Mouse (Mus musculus) stomach, embryonic 14.5 days (tissue): Measurements from ENCODE around the gene Cmya5. TPM values are rescaled to one million over a fixed set of nuclear protein-coding genes. Genes with fewer than 3 reads are reported as not detected.
A peak's percentile ranks its signal among the peaks of the same experiment; 100 is the strongest.
"Not testable (repeated sequence)": the region's sequence is repeated elsewhere in the genome, so short reads cannot be mapped to it uniquely, and the experiment has no call there.

Source experiments
- ATAC-seq: fragments of 200-750 bp; cut with Nextera tagmentation; 2 replicates; pipeline ENCODE4 v1.8.0; 2017; ENCODE audit warnings: low read depth, moderate TSS enrichment; ENCODE audit not compliant: insufficient number of reproducible peaks, insufficient read depth, low FRiP score
- H3K27ac ChIP-seq: fragments of 300-500 bp; sonication (generic); 2 replicates; pipeline ENCODE4 v1.5.1; 2014; ENCODE audit warnings: mild to moderate bottlenecking, low read length, moderate library complexity, mixed read lengths
- H3K27me3 ChIP-seq: fragments of 300-500 bp; sonication (generic); 2 replicates; pipeline ENCODE4 v1.6.1; 2014; ENCODE audit warnings: low read length, control low read depth, mixed read lengths; ENCODE audit not compliant: control insufficient read depth, insufficient read depth
- H3K36me3 ChIP-seq: fragments of 300-500 bp; sonication (generic); 2 replicates; pipeline ENCODE4 v1.6.1; 2014; ENCODE audit warnings: mild to moderate bottlenecking, control low read depth, low read length, moderate library complexity, mixed read lengths; ENCODE audit not compliant: control insufficient read depth, insufficient read depth
- H3K4me1 ChIP-seq: fragments of 300-500 bp; sonication (generic); 2 replicates; pipeline ENCODE4 v1.6.1; 2014; ENCODE audit warnings: low read length, control low read depth, mixed read lengths; ENCODE audit not compliant: control insufficient read depth, insufficient read depth
- H3K4me2 ChIP-seq: fragments of 300-500 bp; sonication (generic); replicated peaks from 2 replicates; pipeline ENCODE4 v1.6.1; 2014; ENCODE audit warnings: low read depth, low read length, control low read depth
- H3K4me3 ChIP-seq: fragments of 300-500 bp; sonication (generic); 2 replicates; pipeline ENCODE4 v1.5.1; 2014; ENCODE audit warnings: low read depth, low read length, control low read depth
- H3K9ac ChIP-seq: fragments of 300-500 bp; sonication (generic); replicated peaks from 2 replicates; pipeline ENCODE4 v1.6.1; 2014; ENCODE audit warnings: low read depth, mild to moderate bottlenecking, control low read depth, low read length, moderate library complexity, mixed read lengths
- H3K9me3 ChIP-seq: fragments of 300-500 bp; sonication (generic); 2 replicates; pipeline ENCODE4 v1.6.1; 2016; ENCODE audit warnings: low read depth, low read length, control low read depth; ENCODE audit not compliant: control insufficient read depth
- WGBS: fragments of 180-500 bp; shearing (Covaris S2); extraction: QIAGEN DNeasy Blood & Tissue Kit; methylation state at CpG from one replicate; pipeline ENCODE4 v1.1.7; 2014; 5-methylcytosine and 5-hydroxymethylcytosine counted together
- polyA plus RNA-seq: library from polyadenylated mRNA; unstranded; fragments of >200 nt; fragmentation: Nextera tagmentation; extraction: Ambion mirVana; gene quantifications from 2 replicates; pipeline ENCODE4 v1.2.1, GENCODE M21; 2014

Cmya5 gene
- 0.32 and 0.41 TPM in 2 replicates for polyA plus RNA-seq

- Histone ChIP-seq H3K4me1 (0 out of 2 replicates have a peak, but pooled peaks cover 4% of the 10 kb centered on the region), H3K9me3 (no peaks in the 10 kb centered on the region), H3K36me3 (peaks cover 14% of the 10 kb centered on the region), H3K27ac (peak within 1 kb of the TSS; percentile 80; the same call in 1 of the 2 replicates), H3K4me3 (peak within 1 kb of the TSS; percentile 50), H3K27me3 (no peaks in the 10 kb centered on the region), H3K9ac (peak within 1 kb of the TSS; percentile 48; the same call in 1 of the 2 replicates), H3K4me2 (peak within 1 kb of the TSS; percentile 91)
- ATAC-seq: peak; percentile 90
- 1% methylated on average over 44 of the region's 45 CpGs for WGBS
These were observed at the start of gene Cmya5 for GRCm38 (mm10) chr13:93144336-93145167. Cmya5 (minus strand) TSS chr13:93144724.

GRCm38 (mm10) chr13:93192646-93193026 lies 48.1 kb upstream of the Cmya5 start:
- Histone ChIP-seq H3K9ac (no peak overlapping the region), H3K36me3 (no peaks in the 10 kb centered on the region), H3K4me1 (peaks cover 12% of the 10 kb centered on the region), H3K4me3 (peak overlapping the region; percentile 82), H3K27me3 (no peaks in the 10 kb centered on the region), H3K27ac (peak overlapping the region; percentile 53; the same call in 1 of the 2 replicates), H3K4me2 (peak overlapping the region; percentile 53), H3K9me3 (no peaks in the 10 kb centered on the region)
- peak; percentile 12; the same call in 1 of the 2 replicates for ATAC-seq
- WGBS: 57% methylated on average over 5 of the region's 5 CpGs

- H3K9ac ChIP-seq: peak within 1 kb of the TSS; percentile 92
- no peaks in the 10 kb centered on the region for H3K9me3 ChIP-seq
- H3K27ac ChIP-seq: peak within 1 kb of the TSS; percentile 97
- no peaks in the 10 kb centered on the region for H3K36me3 ChIP-seq
- peak within 1 kb of the TSS; percentile 82 for H3K4me3 ChIP-seq
- no peaks in the 10 kb centered on the region for H3K27me3 ChIP-seq
- peak; percentile 99 for ATAC-seq
- H3K4me2 ChIP-seq: peak within 1 kb of the TSS; percentile 60
- peaks cover 12% of the 10 kb centered on the region for H3K4me1 ChIP-seq
- under 1% methylated on average over 71 of the region's 72 CpGs for WGBS
These were observed 47.5 kb upstream of the Cmya5 start, which contains the start of gene Tent2 for GRCm38 (mm10) chr13:93191831-93192645. Tent2 (minus strand) TSS chr13:93192385.

GRCm38 (mm10) chr13:93189416-93189815 lies 44.9 kb upstream of the Cmya5 start:
- H3K9ac ChIP-seq: no peak overlapping the region
- WGBS: 50% methylated on average over 2 of the region's 2 CpGs
- no peak overlapping the region for H3K27ac ChIP-seq
- no peak for ATAC-seq
- peaks cover 12% of the 10 kb centered on the region for H3K4me1 ChIP-seq
- no peaks in the 10 kb centered on the region for H3K9me3 ChIP-seq
- no peaks in the 10 kb centered on the region for H3K27me3 ChIP-seq
- no peak overlapping the region for H3K4me2 ChIP-seq
- H3K4me3 ChIP-seq: no peak overlapping the region
- H3K36me3 ChIP-seq: peaks cover 5% of the 10 kb centered on the region; the same call in 1 of the 2 replicates

GRCm38 (mm10) chr13:93188738-93189137 lies 44.2 kb upstream of the Cmya5 start:
- Histone ChIP-seq H3K4me3 (no peak overlapping the region), H3K27ac (no peak overlapping the region), H3K27me3 (no peaks in the 10 kb centered on the region), H3K36me3 (peaks cover 5% of the 10 kb centered on the region; the same call in 1 of the 2 replicates), H3K9me3 (no peaks in the 10 kb centered on the region), H3K4me1 (peaks cover 12% of the 10 kb centered on the region), H3K9ac (no peak overlapping the region), H3K4me2 (no peak overlapping the region)
- no peak for ATAC-seq
- WGBS: 84% methylated on average over 3 of the region's 3 CpGs

- H3K4me3 ChIP-seq, H3K4me2 ChIP-seq, H3K9ac ChIP-seq, H3K27me3 ChIP-seq, H3K27ac ChIP-seq, H3K9me3 ChIP-seq, ATAC-seq: not testable (repeated sequence)
- Histone ChIP-seq H3K4me1 (peaks cover 12% of the 10 kb centered on the region), H3K36me3 (peaks cover 14% of the 10 kb centered on the region; the same call in 1 of the 2 replicates)
- WGBS: 99% methylated on average over 5 of the region's 5 CpGs
These were observed 43.3 kb upstream of the Cmya5 start for GRCm38 (mm10) chr13:93187792-93188191.

- 96% methylated on average over 1 of the region's 1 CpGs for whole genome bisulfite sequencing
- Histone ChIP-seq H3K4me2 (no peak overlapping the region), H3K9me3 (no peaks in the 10 kb centered on the region), H3K27me3 (no peaks in the 10 kb centered on the region), H3K27ac (no peak overlapping the region), H3K4me3 (no peak overlapping the region), H3K9ac (no peak overlapping the region), H3K36me3 (peaks cover 27% of the 10 kb centered on the region; the same call in 1 of the 2 replicates), H3K4me1 (no peaks in the 10 kb centered on the region)
- ATAC-seq: no peak
These were observed 35.8 kb upstream of the Cmya5 start for GRCm38 (mm10) chr13:93180351-93180750.

GRCm38 (mm10) chr13:93179522-93179921 lies 35.0 kb upstream of the Cmya5 start:
- H3K4me1 ChIP-seq: no peaks in the 10 kb centered on the region
- no peak overlapping the region for H3K27ac ChIP-seq
- H3K27me3 ChIP-seq: no peaks in the 10 kb centered on the region
- no peaks in the 10 kb centered on the region for H3K9me3 ChIP-seq
- 93% methylated on average over 2 of the region's 2 CpGs for WGBS
- no peak overlapping the region for H3K4me2 ChIP-seq
- H3K36me3 ChIP-seq: peaks cover 26% of the 10 kb centered on the region; the same call in 1 of the 2 replicates
- H3K9ac ChIP-seq: no peak overlapping the region
- H3K4me3 ChIP-seq: no peak overlapping the region
- no peak for ATAC-seq
